Mouse (Mus musculus): ENCODE data around the gene Cd80.
"Not testable (repeated sequence)": the region's sequence is repeated elsewhere in the genome, so short reads cannot be mapped to it uniquely, and the experiment has no call there.

Gene Cd80

DNA sequence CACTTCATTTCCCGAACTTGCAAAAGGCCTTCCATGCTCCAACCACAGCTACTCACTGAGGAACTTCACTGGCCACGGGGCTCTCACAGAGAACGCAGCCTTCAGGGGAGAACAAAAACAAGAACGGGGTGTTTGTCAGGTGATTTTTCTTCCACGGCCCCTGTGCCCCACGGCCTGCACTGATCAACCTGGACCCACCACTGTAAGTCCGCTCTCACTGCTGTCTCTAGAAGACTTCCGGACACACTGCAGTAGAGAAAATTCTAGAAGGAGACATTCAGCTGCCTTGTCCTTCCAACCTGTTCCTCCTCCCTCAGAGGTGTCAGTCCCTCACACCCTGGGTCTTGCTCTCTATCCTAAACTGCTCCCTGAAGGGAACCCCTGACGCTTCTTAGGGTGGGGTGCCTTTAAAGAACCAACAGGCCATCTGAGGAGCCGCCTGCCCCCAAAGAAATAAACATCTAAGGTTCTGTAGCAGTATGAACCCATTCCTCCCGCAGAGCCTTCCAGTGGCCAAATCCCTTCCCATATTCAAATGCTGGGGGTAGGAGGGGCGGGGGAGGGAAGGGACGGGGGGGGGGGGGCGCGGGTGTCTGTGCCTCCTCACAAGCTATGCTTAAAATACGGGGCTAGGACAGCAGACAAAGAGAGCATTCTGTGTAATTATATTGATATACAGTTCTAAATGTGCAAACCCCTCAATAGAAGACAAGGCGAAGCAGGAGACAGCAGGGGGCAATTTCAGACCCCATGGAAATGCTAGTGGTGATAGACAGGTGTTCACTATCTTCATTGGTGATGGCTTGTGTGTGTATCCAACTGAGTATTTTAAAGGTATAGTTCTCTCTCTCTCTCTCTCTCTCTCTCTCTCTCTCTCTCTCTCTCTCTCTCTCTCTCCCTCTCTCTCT is at the start of gene Cd80:
Cd80 (plus strand) TSS at position 51 of the 908 bp plus-strand sequence.
- no peak for DNase-seq (ENCODE audit: low read depth)

DNA sequence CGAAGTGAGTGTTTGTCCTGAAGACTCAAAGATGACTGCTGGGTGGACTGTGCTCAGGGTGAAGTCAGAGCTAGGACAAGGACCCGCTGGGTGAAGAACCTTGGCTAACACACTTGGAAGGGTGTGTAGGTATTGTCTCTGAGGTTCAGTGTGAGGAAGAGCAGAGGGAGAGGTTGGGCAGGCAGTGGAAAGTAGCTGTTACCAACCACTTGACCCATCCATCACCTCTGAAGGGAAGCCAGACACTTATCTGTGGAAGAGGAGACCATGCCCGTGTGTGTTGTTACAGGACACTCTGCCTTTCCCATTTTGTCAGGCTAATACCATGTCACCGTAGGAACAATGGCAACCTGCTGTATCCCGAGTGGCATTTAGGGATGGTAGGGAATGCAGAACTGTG is 49.1 kb upstream of the Cd80 start:
- DNase-seq (ENCODE audit: low read depth) = no peak

DNA sequence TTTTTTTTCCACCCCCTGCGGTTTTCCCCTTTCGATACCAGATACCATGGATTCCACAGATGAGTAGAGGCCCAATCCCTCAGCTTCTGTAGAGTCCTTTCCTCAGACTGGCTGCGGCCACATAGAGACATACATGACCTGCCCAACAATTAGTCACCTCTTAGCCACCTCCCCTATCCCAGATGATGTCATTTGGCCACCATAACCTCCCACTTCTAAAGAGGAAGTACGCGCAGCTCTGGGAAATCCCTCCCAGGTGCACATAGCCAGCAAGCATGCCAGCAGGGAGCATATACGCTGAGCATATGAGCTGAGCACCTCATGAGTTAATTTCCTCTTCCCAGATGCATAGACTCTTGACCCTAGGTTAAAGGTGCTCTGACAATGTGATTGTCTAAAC is 48.7 kb upstream of the Cd80 start:
- DNase-seq (ENCODE audit: low read depth) = no peak

DNA sequence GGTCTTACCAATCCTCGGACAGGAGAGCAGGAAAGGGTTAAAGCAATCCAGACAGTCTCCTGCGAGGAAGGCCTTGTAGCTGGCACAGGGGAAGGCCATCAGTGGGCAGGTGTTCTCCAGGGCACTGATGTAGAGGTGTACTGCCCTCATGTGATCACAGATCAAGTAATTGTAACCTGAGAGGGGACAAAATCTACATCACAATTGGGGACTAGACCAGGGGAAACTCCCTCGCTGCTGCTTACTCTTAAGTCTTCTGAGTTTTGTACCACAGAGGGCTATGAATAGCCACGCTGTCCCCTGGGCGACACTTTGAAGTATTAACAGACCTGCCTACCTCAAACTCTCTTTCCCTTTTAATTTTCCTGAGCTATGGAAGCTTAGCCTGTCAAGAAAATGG is 47.8 kb upstream of the Cd80 start:
- DNase-seq (ENCODE audit: low read depth) = no peak

DNA sequence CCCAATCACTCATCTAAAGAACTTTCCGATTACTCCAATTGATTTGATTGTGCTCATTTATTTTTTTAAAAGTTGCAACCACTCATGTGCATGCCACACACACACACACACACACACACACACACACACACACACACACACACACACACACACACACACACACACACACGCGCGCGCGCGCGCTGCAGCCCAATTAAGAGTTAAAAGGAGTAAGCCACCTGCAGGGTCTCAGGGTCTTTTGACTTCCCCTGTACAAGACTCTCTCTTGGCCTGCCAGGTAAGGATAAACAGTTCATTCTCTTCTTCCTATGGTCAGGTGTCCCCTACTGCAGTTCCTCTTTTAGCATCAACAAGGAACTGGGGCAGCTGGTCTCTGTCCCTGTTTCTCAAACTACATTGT is 46.9 kb upstream of the Cd80 start:
- DNase-seq (ENCODE audit: low read depth) = no peak

DNA sequence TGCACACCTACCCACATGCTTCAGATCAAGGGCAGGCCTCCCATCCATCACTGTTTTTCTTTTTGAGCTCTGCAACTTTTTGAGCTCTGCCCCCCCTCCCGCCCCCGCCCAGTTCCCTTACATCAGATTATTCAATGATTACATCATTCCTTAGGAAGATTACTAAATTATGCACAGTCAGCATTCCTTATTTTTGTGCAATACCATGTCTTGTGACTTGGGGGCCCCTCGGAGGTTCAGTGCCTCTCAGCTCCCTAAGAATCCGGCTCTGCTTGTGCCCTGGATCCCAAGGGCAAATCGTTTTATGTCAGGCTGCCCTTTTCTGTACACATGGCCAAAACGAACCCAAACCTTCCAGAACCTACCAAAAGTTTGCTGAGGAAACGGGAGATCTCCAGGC is 40.4 kb upstream of the Cd80 start:
- no peak for DNase-seq (ENCODE audit: low read depth)

DNA sequence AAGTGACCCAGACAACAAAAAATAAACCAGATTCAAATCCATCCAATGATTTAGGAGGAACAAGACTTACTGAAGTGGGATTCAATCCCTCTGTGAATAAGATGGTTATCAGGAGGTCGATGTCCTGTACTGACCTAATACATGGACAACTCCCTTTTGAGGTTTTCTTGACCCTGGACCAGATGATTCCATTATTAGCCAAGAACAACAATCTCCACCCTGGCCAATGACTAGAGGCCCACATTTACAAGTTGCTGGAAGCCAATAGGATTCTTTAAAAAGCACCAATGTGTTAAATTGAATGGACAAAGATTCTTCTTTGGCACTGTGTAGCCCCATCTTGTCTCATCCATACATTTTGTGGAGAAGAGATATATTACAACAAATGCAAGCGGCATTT is 30.0 kb upstream of the Cd80 start:
- DNase-seq (ENCODE audit: low read depth) = no peak

DNA sequence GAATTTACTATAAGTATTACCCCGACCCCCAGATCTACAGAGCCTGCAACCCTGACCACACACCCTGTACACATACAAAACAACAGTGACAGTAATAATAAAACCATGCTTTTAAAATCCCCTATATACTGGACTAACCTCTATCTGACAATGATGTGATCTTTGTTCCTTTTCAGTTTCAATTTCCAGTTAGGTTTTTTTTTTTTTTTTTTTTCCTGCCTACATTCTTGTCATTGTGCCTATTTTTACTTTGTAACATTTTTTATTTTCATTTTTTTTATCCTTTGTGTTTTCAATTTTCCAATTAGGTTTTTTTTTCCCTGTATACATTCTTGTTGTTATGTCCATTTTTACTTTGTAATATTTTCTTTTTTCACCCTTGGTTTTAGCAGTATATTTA is 29.6 kb upstream of the Cd80 start:
- DNase-seq (ENCODE audit: low read depth) = no peak

DNA sequence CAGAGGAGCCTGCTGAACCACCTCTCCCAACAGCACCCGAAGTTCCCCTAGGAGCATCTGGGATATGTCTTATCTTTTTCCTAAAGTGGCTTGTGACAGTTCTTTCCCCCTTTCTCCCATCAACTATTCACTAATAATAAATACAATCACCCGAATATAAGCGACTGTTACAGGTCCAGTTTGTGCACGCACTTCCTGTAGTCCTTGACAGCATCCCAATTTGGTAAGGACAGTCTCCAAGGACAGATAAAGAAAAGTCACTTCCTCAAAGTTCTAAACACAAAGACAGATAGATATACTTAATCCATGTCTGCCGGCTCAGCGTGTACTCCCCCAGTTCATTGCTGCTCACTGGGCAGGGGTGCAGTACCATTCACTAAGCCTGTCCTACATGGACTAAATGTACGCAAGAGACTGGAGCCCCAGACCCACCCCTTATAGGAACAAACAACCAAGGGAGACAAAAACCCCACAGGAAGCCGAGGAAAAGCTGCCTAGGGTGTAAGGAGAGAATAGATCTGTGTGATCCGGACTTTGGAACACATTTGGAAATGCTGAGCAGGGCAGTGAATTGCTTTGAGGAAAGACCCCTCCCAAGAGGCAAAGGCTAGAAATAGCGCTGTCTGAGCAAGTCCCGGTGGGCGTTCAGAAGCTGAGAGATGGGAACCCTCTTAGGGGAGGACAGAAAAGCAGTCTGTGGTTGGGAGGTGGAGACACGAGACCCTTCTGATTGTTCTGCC is 23.7 kb upstream of the Cd80 start:
- DNase-seq (ENCODE audit: low read depth) = no peak

DNA sequence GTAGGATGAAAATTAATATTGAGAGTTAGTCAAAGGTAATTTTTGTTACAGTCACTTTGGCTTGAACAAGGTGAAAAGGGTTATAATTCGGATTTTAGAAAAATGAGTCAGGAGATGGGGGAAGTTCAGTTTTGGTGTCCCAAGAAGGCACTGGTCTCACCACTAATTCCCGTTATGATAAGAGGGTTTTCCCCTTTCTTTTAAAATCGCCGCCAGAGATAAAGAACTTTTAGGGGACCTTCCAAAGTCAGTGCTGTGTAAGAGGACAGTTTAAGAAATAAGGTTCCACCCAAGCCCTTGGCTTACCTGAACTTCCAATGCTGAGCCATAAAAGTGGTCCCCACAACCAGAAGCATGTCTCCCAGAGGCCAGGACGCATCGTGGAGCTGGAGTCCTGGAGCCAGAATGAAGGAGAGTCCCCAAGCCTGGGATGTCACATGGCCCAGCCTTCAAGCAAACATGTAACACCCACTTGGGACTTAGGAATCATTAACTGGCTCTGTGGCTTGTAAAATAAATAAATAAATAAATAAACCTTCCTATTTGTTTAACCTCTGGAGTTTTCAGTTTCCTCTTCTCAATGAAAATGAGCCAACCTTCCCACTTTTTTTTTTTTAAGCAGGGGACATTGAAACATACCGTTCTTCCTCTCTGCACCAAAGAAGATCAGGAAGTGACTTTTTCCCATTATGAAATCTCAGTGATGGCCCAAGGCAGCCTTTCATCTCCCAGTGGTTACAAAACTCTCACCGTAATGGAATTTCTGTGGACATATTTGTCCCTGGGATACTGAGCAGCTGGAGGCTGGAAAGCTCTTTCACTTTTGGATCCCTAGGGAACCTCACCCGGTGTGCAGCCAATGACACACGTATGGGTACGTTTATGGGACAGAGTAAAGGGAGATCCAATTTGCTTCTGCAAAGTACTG is 22.6 kb upstream of the Cd80 start, which contains the start of gene Pla1a:
Pla1a (minus strand) TSS at position 648 of the 928 bp plus-strand sequence.
- DNase-seq (ENCODE audit: low read depth) = no peak

DNA sequence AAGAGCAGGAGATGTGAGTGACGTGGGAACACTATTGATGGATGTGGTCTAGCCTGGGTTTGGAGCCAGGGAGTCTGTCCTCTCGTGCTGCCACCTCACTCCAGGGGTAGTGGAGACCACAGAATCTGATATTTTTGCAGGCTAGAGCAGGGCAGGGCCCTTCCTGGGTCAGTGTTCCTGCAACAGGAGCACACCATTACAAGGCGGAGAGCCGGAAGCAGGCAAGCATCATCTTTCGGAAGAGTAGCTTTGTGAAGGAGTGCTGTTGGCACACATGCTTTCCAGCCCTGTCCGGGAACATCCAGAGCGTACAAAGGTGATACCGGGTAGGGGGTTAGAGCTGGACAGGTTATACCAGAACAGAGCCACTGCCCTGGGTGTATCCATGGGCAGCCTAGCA is 21.8 kb upstream of the Cd80 start:
- no peak for DNase-seq (ENCODE audit: low read depth)

DNA sequence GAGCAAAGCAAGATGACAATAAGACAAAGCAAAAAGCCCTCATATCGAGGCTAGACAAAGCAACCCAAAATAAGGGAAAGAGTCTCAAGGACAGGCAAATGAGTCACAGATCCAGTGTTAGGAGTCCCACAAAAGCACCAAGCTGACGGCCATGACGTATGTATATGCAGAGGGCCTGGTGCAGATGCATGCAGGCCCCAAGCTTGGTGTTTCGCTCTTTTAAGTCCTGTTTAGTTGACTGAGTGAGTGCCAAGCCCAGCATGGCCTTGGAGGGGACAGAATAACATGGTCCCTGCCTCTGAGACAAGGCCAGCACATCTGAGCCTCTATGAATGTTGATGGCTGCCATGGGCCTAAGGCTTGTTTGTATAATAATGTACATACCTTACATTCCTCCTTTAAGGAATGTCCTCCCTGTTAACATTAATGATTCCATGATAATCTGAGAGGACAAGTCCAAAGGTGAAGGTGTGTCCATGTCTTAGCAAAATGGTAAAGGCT is 21.0 kb upstream of the Cd80 start:
- no peak for DNase-seq (ENCODE audit: low read depth)

DNA sequence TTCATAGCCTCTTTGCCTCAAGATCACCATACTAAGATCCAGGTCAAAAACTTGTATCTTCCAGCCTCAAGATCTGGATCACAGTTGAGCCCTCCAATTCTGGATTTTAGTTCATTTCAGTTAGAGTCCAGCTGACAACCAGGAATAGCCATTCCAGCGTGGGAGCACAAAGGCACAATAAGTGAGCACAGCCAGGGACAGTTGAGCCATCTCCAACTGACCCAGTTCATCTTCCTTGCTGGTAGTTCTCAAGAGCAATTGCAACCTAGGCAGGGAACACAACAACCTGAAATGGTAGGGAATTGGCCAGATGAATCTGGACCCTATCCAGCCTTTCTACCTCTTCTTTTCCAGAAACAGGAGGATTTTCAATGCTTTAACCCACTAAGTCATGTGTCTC is 16.2 kb upstream of the Cd80 start:
- DNase-seq (ENCODE audit: low read depth) = no peak

DNA sequence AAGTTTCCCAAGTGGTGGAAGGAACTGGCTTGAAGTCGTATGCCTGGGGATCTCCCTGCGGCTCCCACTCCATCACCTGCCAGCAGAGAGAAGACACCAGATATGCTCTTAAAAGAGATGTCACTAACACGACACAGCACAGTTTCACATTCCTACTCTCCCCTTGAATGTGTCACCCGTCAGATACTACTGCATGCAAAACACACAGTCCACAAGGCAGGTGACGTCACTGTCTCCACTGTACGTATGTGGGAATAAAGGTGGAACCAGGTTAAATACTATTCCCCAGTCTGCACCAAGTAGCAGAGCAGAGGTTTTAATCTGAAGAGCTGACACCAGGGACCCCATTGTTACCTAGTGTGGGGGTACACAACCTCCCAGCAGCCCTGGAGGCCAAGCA is 15.0 kb upstream of the Cd80 start:
- no peak for DNase-seq (ENCODE audit: low read depth)

DNA sequence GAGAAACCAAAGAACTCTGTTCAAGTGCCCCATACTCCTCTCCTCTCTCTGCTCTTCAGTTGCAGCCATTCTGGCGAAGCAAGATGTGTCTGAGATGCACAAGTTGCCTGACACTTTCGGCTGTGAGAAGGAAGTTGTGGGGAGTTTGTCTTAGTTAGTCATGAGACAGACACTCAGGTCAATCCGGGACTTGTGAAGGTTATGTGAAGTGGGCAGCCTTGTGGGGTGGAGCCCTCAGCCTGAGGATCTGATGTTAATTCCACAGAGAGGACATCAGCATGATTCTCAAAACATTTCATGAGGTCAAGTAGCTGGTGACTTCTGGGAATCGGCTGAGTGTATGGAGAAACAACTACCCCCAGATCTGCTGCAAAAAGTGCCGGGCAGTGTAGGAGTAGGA is 13.8 kb upstream of the Cd80 start:
- DNase-seq (ENCODE audit: low read depth) = no peak

DNA sequence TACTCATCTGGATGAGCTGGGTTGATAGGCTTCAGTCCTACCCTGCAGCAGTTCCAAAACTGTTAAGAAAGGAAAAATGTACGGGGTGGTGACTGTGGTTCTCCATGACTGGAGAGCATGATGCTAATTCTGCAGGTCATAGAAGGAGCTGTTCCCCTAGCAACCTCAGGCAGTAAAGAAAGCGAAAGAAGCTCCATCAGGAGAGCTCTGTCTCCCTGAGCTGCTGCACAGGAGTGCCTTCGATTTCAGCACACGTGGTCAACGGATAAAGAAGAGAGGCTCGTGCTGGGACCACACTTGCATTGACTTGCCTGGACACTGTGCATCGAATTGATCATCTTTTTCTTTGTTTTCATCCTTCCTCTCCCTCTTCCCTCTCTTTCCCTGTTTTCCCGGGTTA is 13.1 kb upstream of the Cd80 start:
- DNase-seq (ENCODE audit: low read depth) = no peak

DNA sequence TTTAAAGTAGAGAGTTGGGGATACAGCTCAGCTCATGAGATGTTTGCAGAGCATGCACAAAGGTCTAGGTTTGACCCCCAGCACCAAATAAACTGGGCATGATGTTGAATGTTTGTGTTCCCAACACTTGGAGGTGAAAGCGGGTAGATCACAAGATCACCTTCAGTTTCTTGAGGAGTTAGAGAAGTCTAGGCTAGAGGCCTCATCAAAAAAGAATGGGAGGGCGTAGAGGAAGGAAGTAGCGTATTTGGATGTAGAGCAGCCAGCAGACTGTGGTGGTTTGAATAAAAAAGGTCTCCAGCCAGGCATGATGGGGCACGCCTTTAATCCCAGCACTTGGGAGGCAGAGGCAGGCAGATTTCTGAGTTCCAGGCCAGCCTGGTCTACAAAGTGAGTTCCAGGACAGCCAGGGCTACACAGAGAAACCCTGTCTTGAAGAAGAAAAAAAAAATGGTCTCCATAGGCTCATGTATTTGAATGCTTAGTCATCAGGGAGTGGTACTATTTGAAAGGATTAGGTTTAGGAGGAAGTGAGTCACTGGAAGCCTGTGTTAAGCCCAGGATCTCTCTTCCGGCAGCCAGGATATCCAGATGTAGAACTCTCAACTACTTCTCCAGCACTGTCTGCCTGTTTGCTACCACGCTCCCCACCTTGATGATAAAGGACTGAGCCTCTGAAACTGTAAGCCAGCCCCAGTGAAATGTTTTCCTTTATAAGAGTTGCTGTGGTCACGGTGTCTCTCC is 11.5 kb upstream of the Cd80 start:
- DNase-seq (ENCODE audit: low read depth) = no peak

DNA sequence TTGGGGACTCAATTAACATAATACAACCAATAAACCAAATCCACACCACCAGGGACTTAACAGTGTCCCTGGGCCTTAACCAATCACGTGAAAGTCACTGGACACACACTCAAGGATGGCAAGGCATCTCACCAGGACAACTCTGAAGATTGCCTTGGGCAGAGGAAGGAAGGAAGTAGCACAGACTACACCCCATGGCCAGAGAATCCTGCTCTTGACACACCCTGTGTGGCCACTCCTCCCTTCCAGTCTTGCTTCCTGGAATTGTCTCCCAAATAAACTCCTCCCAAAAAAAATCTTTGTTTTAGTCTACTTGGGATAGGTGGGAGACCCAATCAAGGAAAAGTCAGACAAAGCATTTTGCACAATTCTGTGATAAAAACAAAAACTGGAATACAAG is 10.3 kb upstream of the Cd80 start:
- no peak for DNase-seq (ENCODE audit: low read depth)

DNA sequence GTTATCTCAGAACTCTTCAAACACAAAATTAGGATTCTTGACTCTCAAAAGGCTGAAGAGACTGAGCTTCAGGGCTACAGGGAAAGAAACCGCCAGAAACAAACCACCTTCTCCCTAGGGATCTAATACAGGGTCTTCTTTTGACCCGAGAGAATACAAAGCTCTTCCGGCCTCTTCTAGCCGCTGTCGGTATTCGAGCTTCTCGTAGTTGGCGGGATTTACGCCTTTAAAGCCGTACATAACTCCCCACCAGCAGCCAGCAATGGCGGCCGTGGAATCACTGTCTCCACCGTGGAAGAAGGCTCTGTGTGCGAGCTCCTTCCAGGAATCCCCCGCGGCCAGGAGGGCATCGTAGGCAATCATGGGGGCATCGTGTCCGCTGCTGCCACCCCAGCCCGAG is 9.8 kb upstream of the Cd80 start:
- no peak for DNase-seq (ENCODE audit: low read depth)

DNA sequence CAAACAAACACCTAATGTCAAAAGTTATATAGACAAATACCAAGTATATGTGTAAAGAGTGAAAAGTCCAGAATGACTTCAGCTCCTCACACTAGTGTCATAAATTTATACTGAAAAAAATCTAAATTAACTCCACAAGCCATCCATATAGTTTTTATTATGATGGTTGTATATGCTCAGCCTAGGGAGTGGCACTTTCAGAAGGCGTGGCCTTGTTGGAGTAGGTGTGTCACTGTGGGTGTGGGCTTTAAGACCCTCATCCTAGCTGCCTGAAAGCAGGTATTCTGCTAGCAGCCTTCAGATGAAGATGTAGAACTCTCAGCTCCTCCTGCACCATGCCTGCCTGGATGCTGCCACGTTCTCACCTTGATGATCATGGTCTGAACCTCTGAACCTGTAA is 9.2 kb upstream of the Cd80 start:
- not testable (repeated sequence) for DNase-seq (ENCODE audit: low read depth)

DNA sequence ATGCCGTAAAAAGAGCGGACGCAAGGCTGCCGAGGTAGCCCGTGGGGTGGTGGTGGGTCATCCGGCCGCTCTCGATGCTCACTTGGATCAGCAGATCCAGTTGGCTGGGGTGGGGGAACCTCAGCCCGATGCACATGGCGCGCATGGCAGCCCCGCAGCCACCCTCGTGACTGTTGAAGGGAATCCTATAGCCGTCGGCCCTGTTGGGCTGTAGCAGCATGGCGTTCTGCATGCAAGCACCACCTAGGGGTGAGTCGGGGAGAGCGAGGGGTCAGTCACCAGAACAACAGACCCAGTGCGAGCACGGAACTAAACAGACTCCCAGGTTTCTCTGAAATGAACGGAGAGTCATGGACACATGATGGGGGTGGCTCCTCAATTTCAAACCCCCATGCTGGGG is 8.0 kb upstream of the Cd80 start:
- no peak for DNase-seq (ENCODE audit: low read depth)
